Mouse (Mus musculus) MEL (cell line): Measurements from ENCODE around the gene Tspan32. TPM values are rescaled to one million over a fixed set of nuclear protein-coding genes. Genes with fewer than 3 reads are reported as not detected.

Source experiments
- DNase-seq: peaks from one replicate; pipeline ENCODE4 v3.0.0; 2011; ENCODE audit warnings: low read depth, low spot score
- H3K27ac ChIP-seq: 2 replicates; pipeline ENCODE4 v1.5.1; 2012; ENCODE audit warnings: low read depth, mild to moderate bottlenecking, control low read depth, low read length, moderate library complexity; ENCODE audit not compliant: control insufficient read depth
- H3K27me3 ChIP-seq, 2 experiments: fragments of 150-350 bp in 1 of 2; sonication (generic) in 1 of 2; 2 replicates each; pipeline ENCODE4 v1.6.1; 2012; ENCODE audit warnings: low read length in 2 of 2, mild to moderate bottlenecking in 2 of 2, improper control_type of control experiment in 1 of 2, moderate library complexity in 1 of 2; ENCODE audit not compliant: insufficient read depth in 2 of 2, control insufficient read depth in 1 of 2
- H3K36me3 ChIP-seq, 2 experiments: 2 replicates each; pipeline ENCODE4 v1.6.1; 2012 to 2014; ENCODE audit warnings: low read length in 2 of 2, improper control_type of control experiment in 1 of 2, inconsistent platforms in 1 of 2, mild to moderate bottlenecking in 1 of 2; ENCODE audit not compliant: insufficient read depth in 2 of 2, control insufficient read depth in 1 of 2
- H3K4me1 ChIP-seq, 2 experiments: fragments of 150-350 bp in 1 of 2; sonication (generic) in 1 of 2; 2 replicates each; pipeline ENCODE4 v1.6.1; 2012; ENCODE audit warnings: low read length in 2 of 2, improper control_type of control experiment in 1 of 2, mild to moderate bottlenecking in 1 of 2; ENCODE audit not compliant: insufficient read depth in 2 of 2, control insufficient read depth in 1 of 2
- H3K4me3 ChIP-seq, 2 experiments: fragments of 150-350 bp in 1 of 2; sonication (generic) in 1 of 2; 2 replicates each; pipeline ENCODE4 v1.5.1; 2012; ENCODE audit warnings: low read depth in 2 of 2, low read length in 2 of 2, mild to moderate bottlenecking in 2 of 2, moderate library complexity in 2 of 2, control low read depth in 1 of 2, improper control_type of control experiment in 1 of 2; ENCODE audit not compliant: control insufficient read depth in 1 of 2, insufficient read depth in 1 of 2
- H3K79me2 ChIP-seq: 2 replicates; pipeline ENCODE4 v1.6.1; 2012; ENCODE audit warnings: mild to moderate bottlenecking, low read length, moderate library complexity; ENCODE audit not compliant: control insufficient read depth, poor library complexity, insufficient read depth
- H3K9ac ChIP-seq: 2 replicates; pipeline ENCODE4 v1.6.1; 2012; ENCODE audit warnings: low read depth, mild to moderate bottlenecking, control low read depth, low read length, moderate library complexity; ENCODE audit not compliant: control insufficient read depth, poor library complexity, severe bottlenecking
- H3K9me3 ChIP-seq: fragments of 150-350 bp; sonication (generic); replicated peaks from 2 replicates; pipeline ENCODE4 v1.6.1; 2012; ENCODE audit warnings: mild to moderate bottlenecking, low read length, improper control_type of control experiment, moderate library complexity; ENCODE audit not compliant: insufficient read depth
- BHLHE40 ChIP-seq: IDR thresholded peaks from 2 replicates; pipeline ENCODE4 v1.6.1; 2012; ENCODE audit warnings: low read depth, mild to moderate bottlenecking, inconsistent platforms, low read length, improper control_type of control experiment, borderline replicate concordance
- CHD2 ChIP-seq: IDR thresholded peaks from 2 replicates; pipeline ENCODE4 v1.6.1; 2011; ENCODE audit warnings: low read length, improper control_type of control experiment
- E2F4 ChIP-seq: IDR thresholded peaks from 2 replicates; pipeline ENCODE4 v1.6.1; 2011; ENCODE audit warnings: low read depth, low read length, improper control_type of control experiment, borderline replicate concordance
- ELF1 ChIP-seq: IDR thresholded peaks from 2 replicates; pipeline ENCODE4 v1.6.1; 2014; ENCODE audit warnings: low read depth, mild to moderate bottlenecking, inconsistent platforms, low read length, improper control_type of control experiment, moderate library complexity
- ETS1 ChIP-seq: IDR thresholded peaks from 2 replicates; pipeline ENCODE4 v1.6.1; 2012; ENCODE audit warnings: low read depth, mild to moderate bottlenecking, inconsistent platforms, low read length, improper control_type of control experiment, moderate library complexity
- HCFC1 ChIP-seq: IDR thresholded peaks from 2 replicates; pipeline ENCODE4 v1.6.1; 2012; ENCODE audit warnings: low read depth, mild to moderate bottlenecking, inconsistent platforms, low read length, improper control_type of control experiment, moderate library complexity
- MAFK ChIP-seq: IDR thresholded peaks from 2 replicates; pipeline ENCODE4 v1.6.1; 2011; ENCODE audit warnings: low read depth, mild to moderate bottlenecking, low read length, improper control_type of control experiment, borderline replicate concordance
- MAX ChIP-seq: IDR thresholded peaks from 2 replicates; pipeline ENCODE4 v1.6.1; 2011; ENCODE audit warnings: low read length, improper control_type of control experiment
- MAZ ChIP-seq: IDR thresholded peaks from 2 replicates; pipeline ENCODE4 v1.6.1; 2012; ENCODE audit warnings: low read depth, mild to moderate bottlenecking, inconsistent platforms, low read length, improper control_type of control experiment
- MXI1 ChIP-seq: IDR thresholded peaks from 2 replicates; pipeline ENCODE4 v1.6.1; 2011; ENCODE audit warnings: mild to moderate bottlenecking, low read depth, low read length, improper control_type of control experiment
- MYB ChIP-seq: IDR thresholded peaks from 2 replicates; pipeline ENCODE4 v1.6.1; 2011; ENCODE audit warnings: mild to moderate bottlenecking, low read depth, low read length, improper control_type of control experiment
- MYC ChIP-seq: IDR thresholded peaks from 2 replicates; pipeline ENCODE4 v1.6.1; 2011; ENCODE audit warnings: low read depth, mild to moderate bottlenecking, low read length, improper control_type of control experiment, moderate library complexity
- NELFE ChIP-seq: IDR thresholded peaks from 2 replicates; pipeline ENCODE4 v1.6.1; 2011; ENCODE audit warnings: low read depth, low read length, improper control_type of control experiment
- NRF1 ChIP-seq: IDR thresholded peaks from 2 replicates; pipeline ENCODE4 v1.6.1; 2014; ENCODE audit warnings: low read depth, mild to moderate bottlenecking, inconsistent platforms, low read length, improper control_type of control experiment, moderate library complexity; ENCODE audit not compliant: poor library complexity, insufficient read depth, severe bottlenecking
- POLR2AphosphoS2 ChIP-seq: IDR thresholded peaks from 2 replicates; pipeline ENCODE4 v1.6.1; 2011; ENCODE audit warnings: low read length, improper control_type of control experiment
- POLR2AphosphoS5 ChIP-seq: IDR thresholded peaks from 2 replicates; pipeline ENCODE4 v1.6.1; 2012; ENCODE audit warnings: low read depth, borderline replicate concordance, mild to moderate bottlenecking, inconsistent platforms, low read length, moderate library complexity, mixed read lengths
- RAD21 ChIP-seq: IDR thresholded peaks from 2 replicates; pipeline ENCODE4 v1.6.1; 2011; ENCODE audit warnings: mild to moderate bottlenecking, low read depth, low read length, improper control_type of control experiment
- SIN3A ChIP-seq: IDR thresholded peaks from 2 replicates; pipeline ENCODE4 v1.6.1; 2012; ENCODE audit warnings: low read length, improper control_type of control experiment, inconsistent platforms
- TBP ChIP-seq: IDR thresholded peaks from 2 replicates; pipeline ENCODE4 v1.8.0; 2011; ENCODE audit warnings: low read depth, low read length, improper control_type of control experiment
- UBTF ChIP-seq: IDR thresholded peaks from 2 replicates; pipeline ENCODE4 v1.6.1; 2012; ENCODE audit warnings: low read depth, mild to moderate bottlenecking, inconsistent platforms, low read length, improper control_type of control experiment, moderate library complexity, borderline replicate concordance; ENCODE audit not compliant: insufficient read depth
- USF1 ChIP-seq: IDR thresholded peaks from 2 replicates; pipeline ENCODE4 v1.6.1; 2014; ENCODE audit warnings: low read depth, mild to moderate bottlenecking, inconsistent platforms, low read length, improper control_type of control experiment, moderate library complexity
- ZKSCAN1 ChIP-seq: IDR thresholded peaks from 2 replicates; pipeline ENCODE4 v1.6.1; 2012; ENCODE audit warnings: low read depth, mild to moderate bottlenecking, inconsistent platforms, low read length, improper control_type of control experiment, moderate library complexity
- ZNF384 ChIP-seq: IDR thresholded peaks from 2 replicates; pipeline ENCODE4 v1.6.1; 2012; ENCODE audit warnings: low read depth, mild to moderate bottlenecking, inconsistent platforms, low read length, improper control_type of control experiment
- polyA plus RNA-seq, 2 experiments: library from polyadenylated mRNA; stranded (reverse) in 1 of 2; unstranded in 1 of 2; fragments of >175 nt in 1 of 2; fragments of >200 nt in 1 of 2; gene quantifications; 2 replicates each; pipeline versions ENCODE4 v1.2.1 to v1.2.4; 2012; ENCODE audit warnings: low replicate concordance in 2 of 2, low read depth in 1 of 2; ENCODE audit not compliant: insufficient read length in 2 of 2, insufficient read depth in 1 of 2, missing spikeins in 1 of 2
- total RNA-seq: library from RNA; depleted of rRNA; stranded (reverse); fragments of 300-350 nt; gene quantifications from 2 replicates; pipeline ENCODE4 v1.2.3, GENCODE M21; 2012

The Tspan32 gene
- total and polyA plus RNA-seq, 3 experiments: 53.5 to 212 (median 205) TPM

- H3K9ac ChIP-seq: no peak overlapping the region
- H3K9me3 ChIP-seq: no peaks in the 10 kb centered on the region
- TF ChIP-seq ELF1 (no peak), MAZ (no peak), RAD21 (no peak)
- peaks cover 0 to 17% of the 10 kb centered on the region in 2 experiments; a peak in 2 of 4 replicates for H3K36me3 ChIP-seq
- H3K27ac ChIP-seq: no peak overlapping the region
- peaks cover 14% of the 10 kb centered on the region for H3K79me2 ChIP-seq
- no peaks in the 10 kb centered on the region for H3K27me3 ChIP-seq
- H3K4me3 ChIP-seq: no peak overlapping the region
- no peak for DNase-seq
- H3K4me1 ChIP-seq: peaks cover 7 to 23% of the 10 kb centered on the region in 2 experiments
Observed at GRCm38 (mm10) chr7:143049331-143049730, 44.5 kb downstream of the Tspan32 start.

- Histone ChIP-seq H3K36me3 (peaks cover 0 to 25% of the 10 kb centered on the region in 2 experiments; a peak in 2 of 4 replicates), H3K27ac (no peak overlapping the region), H3K9ac (no peak overlapping the region), H3K4me1 (peaks cover 11 to 31% of the 10 kb centered on the region in 2 experiments), H3K79me2 (peaks cover 21% of the 10 kb centered on the region), H3K27me3 (no peaks in the 10 kb centered on the region), H3K9me3 (no peaks in the 10 kb centered on the region), H3K4me3 (no peak overlapping the region)
- no peak for DNase-seq
- TF ChIP-seq UBTF (no peak), ZKSCAN1 (no peak), RAD21 (no peak), HCFC1 (no peak), ELF1 (no peak), MAFK (no peak), ZNF384 (no peak), NRF1 (no peak)
Observed at GRCm38 (mm10) chr7:143049841-143050816, 45.3 kb downstream of the Tspan32 start.

- Histone ChIP-seq H3K4me3 (peak overlapping the region in 1 of 2 experiments; percentile 33; a peak in 2 of 4 replicates), H3K9me3 (no peaks in the 10 kb centered on the region), H3K27me3 (no peaks in the 10 kb centered on the region), H3K36me3 (peaks cover 0 to 35% of the 10 kb centered on the region in 2 experiments; a peak in 2 of 4 replicates), H3K4me1 (peaks cover 21 to 39% of the 10 kb centered on the region in 2 experiments), H3K27ac (no peak overlapping the region), H3K79me2 (peaks cover 23% of the 10 kb centered on the region), H3K9ac (peak overlapping the region; percentile 12; the same call in 1 of the 2 replicates)
- peak; percentile 78 for DNase-seq
- TF ChIP-seq ZNF384 (no peak), MAX (no peak), NELFE (no peak), CHD2 (no peak), E2F4 (no peak), POLR2AphosphoS2 (no peak), MYB (no peak), BHLHE40 (0 out of 2 replicates have a peak, but pooled peaks have one; percentile 32), ETS1 (no peak), USF1 (no peak), SIN3A (peak; percentile 38), ZKSCAN1 (no peak), MXI1 (peak; percentile 49; the same call in 1 of the 2 replicates), POLR2AphosphoS5 (no peak), MYC (no peak), TBP (peak; percentile 36; the same call in 1 of the 2 replicates)
Observed at GRCm38 (mm10) chr7:143051316-143051715, 46.5 kb downstream of the Tspan32 start.
